Mouse (Mus musculus) telencephalon, adult 2 months (tissue): ENCODE measurements at regions not wholly inside any gene's neighbourhood (a gene's known extent, or its start where the extent isn't known, plus 50 kb on each side); places are given as distances from the start of the nearest gene placed in this dataset.

ENCODE experiments used
- DNase-seq: peaks from one replicate; pipeline ENCODE4 v3.0.0-alpha.2; 2011; ENCODE audit warnings: low read depth, low spot score

DNA sequence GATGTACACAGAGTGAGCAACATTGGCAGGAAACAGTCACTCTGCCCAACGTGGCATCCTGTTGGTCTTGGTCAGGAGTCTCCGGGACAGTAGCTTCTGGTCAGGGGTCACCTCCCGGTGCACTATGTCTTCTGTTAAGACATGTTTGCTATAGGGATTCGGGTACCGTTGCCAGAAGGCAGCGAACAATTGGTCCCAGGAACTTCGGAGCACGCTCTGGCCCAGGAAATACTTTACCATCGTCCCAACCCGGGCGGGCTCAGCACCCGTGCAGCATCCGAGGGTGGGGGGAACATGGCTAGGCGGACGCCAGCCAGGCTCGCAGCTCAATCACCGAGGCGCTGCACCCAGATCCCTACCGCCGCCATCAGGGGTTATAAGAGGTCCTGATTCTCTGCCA is 80.6 kb upstream of the Adam23 start:
- no peak for DNase-seq

DNA sequence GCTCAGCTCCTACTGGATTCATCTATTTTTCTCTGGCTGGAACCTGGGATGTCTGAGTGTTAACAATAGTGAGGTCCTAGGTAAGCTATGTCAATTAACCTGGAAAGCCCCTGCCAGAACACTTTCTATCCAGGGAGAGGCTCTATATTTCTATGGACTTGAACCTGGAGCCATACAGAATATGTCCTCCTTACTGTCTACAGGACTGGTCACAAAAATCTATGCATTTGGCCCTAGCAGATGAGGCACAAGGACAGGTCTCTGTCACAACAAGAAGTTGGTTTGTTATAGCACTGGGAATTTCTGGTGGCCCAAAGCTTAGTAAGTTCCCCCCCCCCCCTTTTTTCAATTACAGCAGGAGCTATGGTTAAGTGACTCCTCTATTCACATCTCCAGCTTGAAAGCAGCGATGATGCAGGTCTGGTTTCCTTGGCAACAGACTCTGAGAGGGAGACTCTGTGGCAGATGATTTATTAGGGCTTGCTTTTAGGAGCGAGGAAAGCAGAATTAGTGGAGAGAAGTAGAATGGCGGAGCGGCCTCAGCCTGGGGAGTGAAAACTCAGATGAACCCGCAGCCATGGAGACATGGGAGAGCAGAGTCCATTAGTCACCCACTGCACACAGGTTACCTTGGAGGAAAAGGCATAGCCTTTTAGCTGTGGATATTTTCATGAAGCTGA is 77.9 kb upstream of the Adam23 start:
- DNase-seq, result peak; percentile 67

DNA sequence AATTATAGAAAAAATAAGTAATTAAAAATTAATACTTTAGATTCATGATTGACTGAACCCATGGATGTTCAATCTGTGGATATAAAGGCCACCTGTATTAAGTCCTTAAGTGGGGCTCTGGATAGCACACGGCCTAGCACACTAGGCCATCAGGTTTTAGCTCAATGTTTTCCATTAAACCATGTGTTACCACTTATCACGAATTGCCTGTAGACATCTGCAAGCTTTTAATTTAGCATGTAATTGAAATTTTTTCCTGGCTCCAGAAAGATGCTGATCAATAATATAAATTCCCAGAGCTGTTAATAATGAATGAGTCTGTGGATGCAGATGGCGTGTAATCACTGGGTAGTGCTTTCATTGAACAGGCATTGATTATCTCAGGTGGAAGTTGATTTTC is 76.8 kb upstream of the Adam23 start:
- no peak for DNase-seq

DNA sequence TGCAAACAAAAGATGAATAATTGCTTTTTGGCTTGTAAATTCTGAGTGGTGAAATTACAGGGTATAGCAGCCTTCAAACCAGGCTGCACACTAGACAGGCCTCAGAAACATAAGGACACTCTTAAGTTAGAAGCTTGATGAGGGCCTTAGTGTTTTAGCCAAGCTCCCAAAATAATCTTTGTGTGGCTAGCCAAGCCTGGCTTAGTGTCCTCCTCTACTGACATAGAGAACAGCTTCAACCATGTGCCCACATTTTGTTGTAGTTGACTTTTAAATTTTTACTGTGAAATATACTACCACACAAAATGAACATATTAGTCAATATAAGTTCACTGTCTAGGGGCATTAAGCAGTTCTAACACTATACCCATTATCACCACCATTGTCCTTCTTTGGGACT is 76.1 kb upstream of the Adam23 start:
- DNase-seq, result peak; percentile 11

DNA sequence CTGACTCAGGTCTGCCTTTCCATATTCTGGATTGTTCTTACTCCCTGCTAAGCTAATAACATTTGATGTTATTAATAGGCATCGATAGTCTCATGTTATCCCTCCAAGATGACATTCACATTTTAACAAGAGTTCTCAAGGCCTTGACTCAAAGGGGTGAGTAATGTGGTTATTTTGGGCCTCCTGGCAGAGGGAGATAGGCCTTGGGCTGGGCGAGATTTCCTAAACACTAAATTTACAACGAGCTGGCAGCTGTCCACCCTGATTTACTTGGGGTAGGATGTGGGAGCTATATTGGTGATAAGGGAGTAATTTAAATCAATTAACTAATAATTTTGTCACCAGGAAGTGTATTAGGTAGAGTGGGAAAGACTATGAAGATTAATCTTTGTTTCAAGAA is 62.6 kb upstream of the Adam23 start:
- DNase-seq, result no peak

DNA sequence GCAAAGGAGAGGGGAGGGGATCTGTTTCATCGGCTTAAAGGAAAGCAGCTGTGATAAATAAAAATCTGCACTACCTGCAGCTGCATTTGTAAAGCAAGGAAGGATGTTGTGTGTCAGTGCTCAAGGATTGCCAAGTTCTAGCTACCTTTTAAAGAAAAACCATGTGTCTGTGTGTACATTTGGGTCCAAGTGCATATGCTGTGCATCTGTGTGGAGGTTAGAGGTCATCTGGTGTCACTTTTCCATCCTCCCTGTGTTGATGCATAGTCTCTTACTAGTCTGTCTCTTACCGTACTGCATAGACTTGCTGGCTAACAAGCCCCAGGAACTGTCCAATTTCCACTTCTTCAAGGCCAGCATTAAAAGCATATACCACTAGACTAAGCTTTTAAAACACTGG is 60.6 kb upstream of the Adam23 start:
- DNase-seq, result no peak

DNA sequence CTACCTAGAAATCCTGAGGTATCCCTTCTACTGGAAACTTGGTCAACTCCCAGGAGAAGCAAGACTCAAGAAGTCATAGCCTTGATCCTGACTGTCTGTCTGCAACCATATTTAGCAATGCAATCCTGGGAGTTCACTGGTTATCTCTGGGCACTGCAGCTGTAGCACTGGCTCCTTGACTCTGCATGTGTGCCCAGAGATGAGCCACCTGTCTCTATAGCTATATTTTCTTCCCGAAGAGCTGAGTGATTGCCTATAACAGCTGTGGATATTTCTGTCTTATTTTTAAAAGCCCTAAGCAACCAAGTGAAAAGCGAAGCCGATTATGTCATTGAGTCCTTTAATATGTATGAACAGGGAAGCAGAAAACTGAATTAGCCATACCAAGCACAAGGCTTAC is 50.3 kb upstream of the Adam23 start:
- DNase-seq, result no peak
